Mouse (Mus musculus): ENCODE measurements around the gene Neurl2. TPM values are rescaled to one million over a fixed set of nuclear protein-coding genes. Genes with fewer than 3 reads are reported as not detected.

Neurl2 gene
- polyA plus RNA-seq, 1 experiment from 2014 or later = 3.9 TPM

- 62% methylated on average over 3 of the region's 3 CpGs for WGBS
- Histone ChIP-seq H3K4me1 (ENCODE audit: control insufficient read depth, insufficient read depth, low read length) (no peaks in the 10 kb centered on the region), H3K36me3 (ENCODE audit: control insufficient read depth, insufficient read depth, low read length) (no peaks in the 10 kb centered on the region), H3K4me2 (ENCODE audit: low read length) (no peak overlapping the region), H3K9ac (ENCODE audit: low read length) (no peak overlapping the region), H3K27ac (ENCODE audit: low read depth, low read length) (no peak overlapping the region), H3K9me3 (replicated peaks; ENCODE audit: control insufficient read depth, low read length) (no peaks in the 10 kb centered on the region), H3K27me3 (replicated peaks; ENCODE audit: control insufficient read depth, insufficient read depth, low read length) (no peaks in the 10 kb centered on the region), H3K4me3 (ENCODE audit: low read depth, low read length) (no peak overlapping the region)
- DNase-seq (ENCODE audit: low spot score) (no peak), ATAC-seq (no peak)
These were observed 12.5 kb upstream of the Neurl2 start for GRCm38 (mm10) chr2:164845782-164846181.

- H3K4me1 ChIP-seq (ENCODE audit: control insufficient read depth, insufficient read depth, low read length) = peaks cover 11% of the 10 kb centered on the region
- peak overlapping the region; percentile 100; the same call in 1 of the 2 replicates for H3K4me2 ChIP-seq (ENCODE audit: low read length)
- 93% methylated on average over 4 of the region's 4 CpGs for WGBS
- DNase-seq (ENCODE audit: low spot score) (no peak), ATAC-seq (no peak)
- H3K27ac ChIP-seq (ENCODE audit: low read depth, low read length) = no peak overlapping the region
- H3K27me3 ChIP-seq (replicated peaks; ENCODE audit: control insufficient read depth, insufficient read depth, low read length) = no peaks in the 10 kb centered on the region
- H3K4me3 ChIP-seq (ENCODE audit: low read depth, low read length) = no peak overlapping the region
- H3K36me3 ChIP-seq (ENCODE audit: control insufficient read depth, insufficient read depth, low read length) = peaks cover 31% of the 10 kb centered on the region
- H3K9me3 ChIP-seq (replicated peaks; ENCODE audit: control insufficient read depth, low read length) = no peaks in the 10 kb centered on the region
- no peak overlapping the region for H3K9ac ChIP-seq (ENCODE audit: low read length)
These were observed 1.9 kb upstream of the Neurl2 start for GRCm38 (mm10) chr2:164835164-164835563.

- WGBS = 49% methylated on average over 8 of the region's 8 CpGs
- Histone ChIP-seq H3K9me3 (replicated peaks; ENCODE audit: control insufficient read depth, low read length) (no peaks in the 10 kb centered on the region), H3K9ac (ENCODE audit: low read length) (peak overlapping the region; percentile 78)
These were observed 1.3 kb upstream of the Neurl2 start for GRCm38 (mm10) chr2:164834531-164834930.

GRCm38 (mm10) chr2:164832748-164833301 is 431 bp downstream of the Neurl2 start, which contains the start of gene Ctsa:
Ctsa (plus strand) TSS chr2:164832873.
- DNase-seq (ENCODE audit: low spot score) (peak; percentile 84), ATAC-seq (peak; percentile 78)
- Histone ChIP-seq H3K27me3 (replicated peaks; ENCODE audit: control insufficient read depth, insufficient read depth, low read length) (no peaks in the 10 kb centered on the region), H3K4me2 (ENCODE audit: low read length) (peak within 1 kb of the TSS; percentile 100), H3K4me1 (ENCODE audit: control insufficient read depth, insufficient read depth, low read length) (peaks cover 11% of the 10 kb centered on the region), H3K9ac (ENCODE audit: low read length) (peak within 1 kb of the TSS; percentile 78), H3K9me3 (replicated peaks; ENCODE audit: control insufficient read depth, low read length) (no peaks in the 10 kb centered on the region), H3K36me3 (ENCODE audit: control insufficient read depth, insufficient read depth, low read length) (peaks cover 20% of the 10 kb centered on the region), H3K4me3 (ENCODE audit: low read depth, low read length) (peak within 1 kb of the TSS; percentile 72), H3K27ac (ENCODE audit: low read depth, low read length) (peak within 1 kb of the TSS; percentile 44)
- WGBS = 1% methylated on average over 35 of the region's 35 CpGs

More at GRCm38 (mm10) chr2:164834531-164834930, 1.3 kb upstream of the Neurl2 start:
- ATAC-seq (no peak), DNase-seq (ENCODE audit: low spot score) (no peak)
- Histone ChIP-seq H3K36me3 (ENCODE audit: control insufficient read depth, insufficient read depth, low read length) (peaks cover 25% of the 10 kb centered on the region), H3K4me3 (ENCODE audit: low read depth, low read length) (peak overlapping the region; percentile 72), H3K4me2 (ENCODE audit: low read length) (peak overlapping the region; percentile 100), H3K27me3 (replicated peaks; ENCODE audit: control insufficient read depth, insufficient read depth, low read length) (no peaks in the 10 kb centered on the region), H3K4me1 (ENCODE audit: control insufficient read depth, insufficient read depth, low read length) (peaks cover 11% of the 10 kb centered on the region), H3K27ac (ENCODE audit: low read depth, low read length) (no peak overlapping the region)

GRCm38 (mm10) chr2:164832032-164832747 is 1.1 kb downstream of the Neurl2 start:
- Histone ChIP-seq H3K27me3 (replicated peaks; ENCODE audit: control insufficient read depth, insufficient read depth, low read length) (no peaks in the 10 kb centered on the region), H3K4me1 (ENCODE audit: control insufficient read depth, insufficient read depth, low read length) (peaks cover 11% of the 10 kb centered on the region), H3K27ac (ENCODE audit: low read depth, low read length) (peak overlapping the region; percentile 44; the same call in 1 of the 2 replicates), H3K4me3 (ENCODE audit: low read depth, low read length) (peak overlapping the region; percentile 72), H3K36me3 (ENCODE audit: control insufficient read depth, insufficient read depth, low read length) (peaks cover 21% of the 10 kb centered on the region), H3K9me3 (replicated peaks; ENCODE audit: control insufficient read depth, low read length) (no peaks in the 10 kb centered on the region), H3K9ac (ENCODE audit: low read length) (peak overlapping the region; percentile 78), H3K4me2 (ENCODE audit: low read length) (peak overlapping the region; percentile 100)
- DNase-seq (ENCODE audit: low spot score) (no peak), ATAC-seq (no peak)
- 65% methylated on average over 16 of the region's 16 CpGs for WGBS

GRCm38 (mm10) chr2:164831029-164831428 is 2.2 kb downstream of the Neurl2 start:
- Histone ChIP-seq H3K36me3 (ENCODE audit: control insufficient read depth, insufficient read depth, low read length) (peaks cover 27% of the 10 kb centered on the region), H3K4me2 (ENCODE audit: low read length) (no peak overlapping the region), H3K9me3 (replicated peaks; ENCODE audit: control insufficient read depth, low read length) (no peaks in the 10 kb centered on the region), H3K4me1 (ENCODE audit: control insufficient read depth, insufficient read depth, low read length) (peaks cover 11% of the 10 kb centered on the region), H3K27ac (ENCODE audit: low read depth, low read length) (no peak overlapping the region), H3K4me3 (ENCODE audit: low read depth, low read length) (no peak overlapping the region), H3K9ac (ENCODE audit: low read length) (no peak overlapping the region), H3K27me3 (replicated peaks; ENCODE audit: control insufficient read depth, insufficient read depth, low read length) (no peaks in the 10 kb centered on the region)
- 87% methylated on average over 10 of the region's 10 CpGs for WGBS
- DNase-seq (ENCODE audit: low spot score) = no peak
- ATAC-seq = no peak

- H3K27me3 ChIP-seq (replicated peaks; ENCODE audit: control insufficient read depth, insufficient read depth, low read length) = no peaks in the 10 kb centered on the region
- no peak overlapping the region for H3K4me3 ChIP-seq (ENCODE audit: low read depth, low read length)
- WGBS = 100% methylated on average over 1 of the region's 1 CpGs
- DNase-seq (ENCODE audit: low spot score) (no peak), ATAC-seq (no peak)
- H3K4me1 ChIP-seq (ENCODE audit: control insufficient read depth, insufficient read depth, low read length) = peaks cover 2% of the 10 kb centered on the region
- H3K9me3 ChIP-seq (replicated peaks; ENCODE audit: control insufficient read depth, low read length) = no peaks in the 10 kb centered on the region
- H3K27ac ChIP-seq (ENCODE audit: low read depth, low read length) = no peak overlapping the region
- peaks cover 42% of the 10 kb centered on the region for H3K36me3 ChIP-seq (ENCODE audit: control insufficient read depth, insufficient read depth, low read length)
- no peak overlapping the region for H3K9ac ChIP-seq (ENCODE audit: low read length)
- no peak overlapping the region for H3K4me2 ChIP-seq (ENCODE audit: low read length)
These were observed 4.2 kb downstream of the Neurl2 start for GRCm38 (mm10) chr2:164829090-164829489.

GRCm38 (mm10) chr2:164828437-164828836 is 4.8 kb downstream of the Neurl2 start, which contains the start of gene Spata25:
Spata25 (minus strand) TSS chr2:164828537.
- H3K36me3 ChIP-seq (ENCODE audit: control insufficient read depth, insufficient read depth, low read length) = peaks cover 42% of the 10 kb centered on the region
- H3K27ac ChIP-seq (ENCODE audit: low read depth, low read length) = no peak within 1 kb of the TSS
- H3K4me1 ChIP-seq (ENCODE audit: control insufficient read depth, insufficient read depth, low read length) = peaks cover 4% of the 10 kb centered on the region; the same call in 1 of the 2 replicates
- H3K4me3 ChIP-seq (ENCODE audit: low read depth, low read length) = no peak within 1 kb of the TSS
- no peak within 1 kb of the TSS for H3K4me2 ChIP-seq (ENCODE audit: low read length)
- no peak for ATAC-seq
- no peak within 1 kb of the TSS for H3K9ac ChIP-seq (ENCODE audit: low read length)
- H3K9me3 ChIP-seq (replicated peaks; ENCODE audit: control insufficient read depth, low read length) = no peaks in the 10 kb centered on the region
- no peaks in the 10 kb centered on the region for H3K27me3 ChIP-seq (replicated peaks; ENCODE audit: control insufficient read depth, insufficient read depth, low read length)
- 91% methylated on average over 6 of the region's 6 CpGs for WGBS
- DNase-seq (ENCODE audit: low spot score) = no peak
